Mouse (Mus musculus): ENCODE data around the gene Bdh1.

GRCm38 (mm10) chr16:31464953-31465352 lies 42.9 kb downstream of the Bdh1 start:
- TF ChIP-seq MYOD1 (IDR thresholded peaks at IDR 0.05; ENCODE audit: control insufficient read depth, insufficient read length, low read depth) (no peak), MYOG (IDR thresholded peaks at IDR 0.05; ENCODE audit: control insufficient read depth, extremely low read depth, insufficient read length) (no peak), CTCF (IDR thresholded peaks at IDR 0.05; ENCODE audit: control insufficient read depth, insufficient read depth, insufficient read length) (no peak), FOSL1 (IDR thresholded peaks at IDR 0.05; ENCODE audit: insufficient read depth, low read length, poor library complexity, severe bottlenecking) (no peak), CEBPB (IDR thresholded peaks at IDR 0.05; ENCODE audit: low read depth) (no peak), MAX (IDR thresholded peaks at IDR 0.05) (no peak), USF1 (IDR thresholded peaks at IDR 0.05; ENCODE audit: low read depth) (no peak)

Data from C2C12 (cell line).